Mouse (Mus musculus) T-helper 2 cell (primary cell): ENCODE results near the gene Prg2.

ENCODE experiments used
- in situ Hi-C: fragments of 300-600 bp; cut with MboI, MseI; formaldehyde crosslinking; loops from one replicate; pipeline ENCODE4 v1.15.1; 2025; ENCODE audit warnings: high pct_unique_total_duplicates

Gene Prg2

GRCm38 (mm10) chr2:85027281-85027680, 47.0 kb downstream of the Prg2 start:
- in situ Hi-C loops, result loop anchor here (10.0 to 25.0 kb wide), 2 partner anchors 152 to 1390 kb away; partner anchors contain the start of gene Zc3h15

GRCm38 (mm10) chr2:85029897-85030296, 49.6 kb downstream of the Prg2 start:
- in situ Hi-C loops, result loop anchor here (10.0 to 25.0 kb wide), 2 partner anchors 155 to 1393 kb away; partner anchors contain the start of gene Zc3h15

GRCm38 (mm10) chr2:85030989-85031388, 50.7 kb downstream of the Prg2 start:
- in situ Hi-C loops, result loop anchor here (25.0 kb wide), 1 partner anchor 1394 kb away; the partner anchor contains the start of gene Zc3h15

- in situ Hi-C loops, result loop anchor here (25.0 kb wide), 1 partner anchor 1396 kb away; the partner anchor contains the start of gene Zc3h15
Observed at GRCm38 (mm10) chr2:85033121-85033520, 52.9 kb downstream of the Prg2 start.
